Mouse (Mus musculus): Measurements from ENCODE around the gene Vmn1r233. TPM values are rescaled to one million over a fixed set of nuclear protein-coding genes. Genes with fewer than 3 reads are reported as not detected.

Gene Vmn1r233
- polyA plus RNA-seq, 1 experiment from 2014 or later: not detected

- no peak overlapping the region for H3K9ac ChIP-seq (ENCODE audit: low read length)
- no peak overlapping the region for H3K4me3 ChIP-seq (ENCODE audit: control insufficient read depth in 1 of 2, insufficient read depth in 1 of 2, low read depth in 1 of 2, low read length in 2 of 2)
- H3K36me3 ChIP-seq (ENCODE audit: control insufficient read depth, insufficient read depth, low read length): peaks cover 100% of the 10 kb centered on the region
- H3K4me2 ChIP-seq (ENCODE audit: low read length): no peak overlapping the region
- no peak for ATAC-seq (ENCODE audit: insufficient number of reproducible peaks, insufficient read depth, low FRiP score, low read depth)
- no peak overlapping the region for H3K27ac ChIP-seq (replicated peaks in 1 of 2; ENCODE audit: control insufficient read depth in 1 of 2, insufficient read depth in 1 of 2, low read depth in 2 of 2, low read length in 2 of 2)
- H3K4me1 ChIP-seq (ENCODE audit: control insufficient read depth in 2 of 2, insufficient read depth in 2 of 2, low read length in 2 of 2): no peaks in the 10 kb centered on the region
- H3K9me3 ChIP-seq (ENCODE audit: control insufficient read depth, low read length): no peaks in the 10 kb centered on the region
- H3K27me3 ChIP-seq (ENCODE audit: control insufficient read depth, insufficient read depth, low read length): no peaks in the 10 kb centered on the region
- 88% methylated on average over 5 of the region's 5 CpGs for WGBS
These were observed 35.9 kb downstream of the Vmn1r233 start for GRCm38 (mm10) chr17:20960386-20960785.

GRCm38 (mm10) chr17:20946636-20947035 is 49.6 kb downstream of the Vmn1r233 start:
- H3K4me2 ChIP-seq (ENCODE audit: low read length): peak overlapping the region; percentile 82
- H3K36me3 ChIP-seq (ENCODE audit: control insufficient read depth, insufficient read depth, low read length): peaks cover 9% of the 10 kb centered on the region
- no peak for ATAC-seq (ENCODE audit: insufficient number of reproducible peaks, insufficient read depth, low FRiP score, low read depth)
- peak overlapping the region; percentile 80 for H3K9ac ChIP-seq (ENCODE audit: low read length)
- peaks cover 0 to 37% of the 10 kb centered on the region in 2 experiments; a peak in 2 of 4 replicates for H3K4me1 ChIP-seq (ENCODE audit: control insufficient read depth in 2 of 2, insufficient read depth in 2 of 2, low read length in 2 of 2)
- peak overlapping the region; percentile 62 to 75; a peak in 3 of 4 replicates for H3K4me3 ChIP-seq (ENCODE audit: control insufficient read depth in 1 of 2, insufficient read depth in 1 of 2, low read depth in 1 of 2, low read length in 2 of 2)
- H3K9me3 ChIP-seq (ENCODE audit: control insufficient read depth, low read length): no peaks in the 10 kb centered on the region
- no peaks in the 10 kb centered on the region for H3K27me3 ChIP-seq (ENCODE audit: control insufficient read depth, insufficient read depth, low read length)
- peak overlapping the region in 1 of 2 experiments; percentile 96; a peak in 1 of 4 replicates for H3K27ac ChIP-seq (replicated peaks in 1 of 2; ENCODE audit: control insufficient read depth in 1 of 2, insufficient read depth in 1 of 2, low read depth in 2 of 2, low read length in 2 of 2)

GRCm38 (mm10) chr17:20946026-20946565 is 50.2 kb downstream of the Vmn1r233 start:
- under 1% methylated on average over 13 of the region's 13 CpGs for WGBS
- no peaks in the 10 kb centered on the region for H3K9me3 ChIP-seq (ENCODE audit: control insufficient read depth, low read length)

GRCm38 (mm10) chr17:20944985-20945891 is 51.0 kb downstream of the Vmn1r233 start, which contains the start of gene Ppp2r1a:
TSS of gene Ppp2r1a (plus strand) at chr17:20945311.
- H3K4me2 ChIP-seq (ENCODE audit: low read length): peak within 1 kb of the TSS; percentile 82
- peak within 1 kb of the TSS; percentile 93 to 96 for H3K27ac ChIP-seq (replicated peaks in 1 of 2; ENCODE audit: control insufficient read depth in 1 of 2, insufficient read depth in 1 of 2, low read depth in 2 of 2, low read length in 2 of 2)
- H3K4me1 ChIP-seq (ENCODE audit: control insufficient read depth in 2 of 2, insufficient read depth in 2 of 2, low read length in 2 of 2): peaks cover 0 to 37% of the 10 kb centered on the region in 2 experiments; a peak in 2 of 4 replicates
- H3K36me3 ChIP-seq (ENCODE audit: control insufficient read depth, insufficient read depth, low read length): no peaks in the 10 kb centered on the region
- peak within 1 kb of the TSS; percentile 80 for H3K9ac ChIP-seq (ENCODE audit: low read length)
- peak within 1 kb of the TSS; percentile 62 to 75 for H3K4me3 ChIP-seq (ENCODE audit: control insufficient read depth in 1 of 2, insufficient read depth in 1 of 2, low read depth in 1 of 2, low read length in 2 of 2)
- H3K9me3 ChIP-seq (ENCODE audit: control insufficient read depth, low read length): no peaks in the 10 kb centered on the region
- ATAC-seq (ENCODE audit: insufficient number of reproducible peaks, insufficient read depth, low FRiP score, low read depth): peak; percentile 98
- WGBS: under 1% methylated on average over 69 of the region's 69 CpGs
- H3K27me3 ChIP-seq (ENCODE audit: control insufficient read depth, insufficient read depth, low read length): no peaks in the 10 kb centered on the region

More at GRCm38 (mm10) chr17:20946026-20946565, 50.2 kb downstream of the Vmn1r233 start:
- ATAC-seq (ENCODE audit: insufficient number of reproducible peaks, insufficient read depth, low FRiP score, low read depth): no peak
- Histone ChIP-seq H3K27me3 (ENCODE audit: control insufficient read depth, insufficient read depth, low read length) (no peaks in the 10 kb centered on the region), H3K9ac (ENCODE audit: low read length) (peak overlapping the region; percentile 80), H3K4me1 (ENCODE audit: control insufficient read depth in 2 of 2, insufficient read depth in 2 of 2, low read length in 2 of 2) (peaks cover 0 to 37% of the 10 kb centered on the region in 2 experiments; a peak in 2 of 4 replicates), H3K36me3 (ENCODE audit: control insufficient read depth, insufficient read depth, low read length) (peaks cover 3% of the 10 kb centered on the region; the same call in 1 of the 2 replicates), H3K4me3 (ENCODE audit: control insufficient read depth in 1 of 2, insufficient read depth in 1 of 2, low read depth in 1 of 2, low read length in 2 of 2) (peak overlapping the region; percentile 62 to 75), H3K27ac (replicated peaks in 1 of 2; ENCODE audit: control insufficient read depth in 1 of 2, insufficient read depth in 1 of 2, low read depth in 2 of 2, low read length in 2 of 2) (peak overlapping the region; percentile 93 to 96), H3K4me2 (ENCODE audit: low read length) (peak overlapping the region; percentile 82)

GRCm38 (mm10) chr17:20944226-20944625 is 52.0 kb downstream of the Vmn1r233 start:
- no peak for ATAC-seq (ENCODE audit: insufficient number of reproducible peaks, insufficient read depth, low FRiP score, low read depth)
- no peaks in the 10 kb centered on the region for H3K9me3 ChIP-seq (ENCODE audit: control insufficient read depth, low read length)
- no peaks in the 10 kb centered on the region for H3K36me3 ChIP-seq (ENCODE audit: control insufficient read depth, insufficient read depth, low read length)
- H3K4me1 ChIP-seq (ENCODE audit: control insufficient read depth in 2 of 2, insufficient read depth in 2 of 2, low read length in 2 of 2): peaks cover 0 to 27% of the 10 kb centered on the region in 2 experiments; a peak in 2 of 4 replicates
- H3K4me2 ChIP-seq (ENCODE audit: low read length): peak overlapping the region; percentile 62
- 44% methylated on average over 3 of the region's 3 CpGs for WGBS
- peak overlapping the region; percentile 91 to 93 for H3K27ac ChIP-seq (replicated peaks in 1 of 2; ENCODE audit: control insufficient read depth in 1 of 2, insufficient read depth in 1 of 2, low read depth in 2 of 2, low read length in 2 of 2)
- no peaks in the 10 kb centered on the region for H3K27me3 ChIP-seq (ENCODE audit: control insufficient read depth, insufficient read depth, low read length)
- H3K9ac ChIP-seq (ENCODE audit: low read length): peak overlapping the region; percentile 76
- peak overlapping the region; percentile 56 to 57 for H3K4me3 ChIP-seq (ENCODE audit: control insufficient read depth in 1 of 2, insufficient read depth in 1 of 2, low read depth in 1 of 2, low read length in 2 of 2)

Other genes starting within 250 kb of the Vmn1r233 start
- gene Vmn1r228, start 210.3 kb downstream of the Vmn1r233 start, polyA plus RNA-seq (2014; fragmentation: Nextera tagmentation; extraction: Ambion mirVana): not detected in 2 replicates
- not detected in 2 replicates for gene Vmn1r229, start 184.9 kb downstream of the Vmn1r233 start, polyA plus RNA-seq (2014; fragmentation: Nextera tagmentation; extraction: Ambion mirVana)
- not detected in 2 replicates for gene Vmn1r230, start 156.0 kb downstream of the Vmn1r233 start, polyA plus RNA-seq (2014; fragmentation: Nextera tagmentation; extraction: Ambion mirVana)
- not detected in 2 replicates for gene Vmn1r231, start 91.4 kb downstream of the Vmn1r233 start, polyA plus RNA-seq (2014; fragmentation: Nextera tagmentation; extraction: Ambion mirVana)
- not detected in 2 replicates for gene Vmn1r232, start 76.8 kb downstream of the Vmn1r233 start, polyA plus RNA-seq (2014; fragmentation: Nextera tagmentation; extraction: Ambion mirVana)
- gene Ppp2r1a, start 51.2 kb downstream of the Vmn1r233 start, polyA plus RNA-seq (2014; fragmentation: Nextera tagmentation; extraction: Ambion mirVana): 369 and 372 TPM in 2 replicates
- gene Zfp160, start 12.4 kb upstream of the Vmn1r233 start, polyA plus RNA-seq (2014; fragmentation: Nextera tagmentation; extraction: Ambion mirVana): 10.2 and 13.3 TPM in 2 replicates
- not detected in 2 replicates for gene Vmn1r234, start 229.6 kb upstream of the Vmn1r233 start, polyA plus RNA-seq (2014; fragmentation: Nextera tagmentation; extraction: Ambion mirVana)

All from heart, embryonic 14.5 days (tissue).